Mouse (Mus musculus) lung, postnatal 0 days (tissue): ENCODE measurements at regions not wholly inside any gene's neighbourhood (a gene's known extent, or its start where the extent isn't known, plus 50 kb on each side); places are given as distances from the start of the nearest gene placed in this dataset.

Source experiments
- CTCF ChIP-seq: IDR thresholded peaks from 2 replicates; pipeline ENCODE4 v1.5.1; 2016; ENCODE audit warnings: antibody characterized with exemption, mild to moderate bottlenecking
- EP300 ChIP-seq: IDR thresholded peaks from 2 replicates; pipeline ENCODE4 v1.6.1; 2016; ENCODE audit warnings: antibody characterized with exemption, mild to moderate bottlenecking, control low read depth

DNA sequence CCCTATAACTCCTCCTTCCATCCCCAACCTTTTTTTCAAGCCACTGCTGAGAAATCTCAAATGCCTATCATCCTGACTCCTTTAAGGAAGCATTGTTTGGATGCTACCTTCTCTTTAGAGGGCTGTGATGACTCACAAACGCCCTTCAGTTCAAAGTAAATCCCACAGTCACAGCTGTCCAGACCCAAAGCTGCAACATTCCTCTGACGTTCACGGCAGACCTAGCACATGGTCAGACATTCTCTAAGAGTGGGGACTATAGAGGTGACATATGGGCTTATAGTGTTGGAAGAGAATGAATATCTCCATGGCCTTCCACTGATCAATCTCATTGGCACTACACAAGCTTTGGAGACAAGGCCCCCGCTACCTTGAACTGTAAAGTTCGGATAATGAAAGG is 139.5 kb upstream of the Tent5a start:
- TF ChIP-seq EP300 (no peak), CTCF (no peak)
